Mouse (Mus musculus): Measurements from ENCODE around the gene Chst3. TPM values are rescaled to one million over a fixed set of nuclear protein-coding genes. Genes with fewer than 3 reads are reported as not detected.
"Not testable (repeated sequence)": the region's sequence is repeated elsewhere in the genome, so short reads cannot be mapped to it uniquely, and the experiment has no call there.

Gene Chst3
- total RNA-seq, 2 experiments from 2014 or later, result 0.84 to 0.99 TPM

DNA sequence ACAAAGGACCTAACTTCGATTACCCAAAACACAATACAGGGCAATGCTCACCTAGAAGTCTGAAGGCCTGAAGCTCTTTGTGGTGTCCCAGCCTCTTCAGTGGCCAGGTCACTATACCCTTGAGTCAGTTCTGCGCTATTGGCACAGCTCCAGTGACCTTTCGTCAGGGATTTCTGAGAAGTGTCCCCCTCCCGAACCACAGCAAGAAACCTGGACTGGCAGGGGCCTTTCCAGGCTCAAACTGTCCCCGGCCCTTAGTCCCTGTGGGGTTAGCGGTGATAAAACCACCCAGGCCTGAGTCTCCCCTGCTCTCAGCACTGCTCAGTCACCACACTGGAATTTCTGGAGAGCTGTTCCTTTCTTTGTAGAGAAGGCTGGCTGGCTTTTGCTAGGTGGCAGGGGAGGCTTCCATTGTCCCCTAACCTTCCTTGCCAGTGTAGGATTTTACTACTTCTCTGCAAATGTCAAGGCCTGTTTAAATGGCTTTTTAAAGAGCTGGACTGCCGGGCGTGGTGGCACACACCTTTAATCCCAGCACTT is 11.8 kb downstream of the Chst3 start:
- no peak for DNase-seq (ENCODE audit: low spot score)
- intact Hi-C loops (cut with DNase I), result no loop called here

GRCm38 (mm10) chr10:60205601-60206241 is 13.3 kb downstream of the Chst3 start:
- no peak for DNase-seq (ENCODE audit: low spot score)
- intact Hi-C loops (cut with DNase I), result no loop called here

DNA sequence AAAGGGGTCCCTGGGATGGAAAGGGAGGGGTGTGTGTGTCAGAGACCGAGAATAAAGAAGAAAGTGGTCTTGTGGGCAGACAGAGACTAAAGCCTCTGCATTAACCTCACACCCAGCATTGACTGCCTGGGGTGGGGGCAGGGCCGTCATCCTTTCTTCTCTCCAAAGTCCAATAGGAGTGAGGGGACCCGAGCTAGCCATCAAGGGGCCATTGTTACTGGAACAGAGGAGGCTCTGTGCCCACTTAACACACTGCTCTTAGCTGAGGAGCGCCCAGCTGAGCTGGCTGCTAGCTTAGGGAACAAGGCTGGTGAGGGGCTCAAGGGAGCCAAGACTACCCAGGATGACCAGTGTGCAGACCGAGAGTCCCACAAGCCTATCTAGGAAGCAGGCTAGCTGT is 16.3 kb downstream of the Chst3 start:
- intact Hi-C loops (cut with DNase I), result no loop called here
- DNase-seq (ENCODE audit: low spot score), result no peak

DNA sequence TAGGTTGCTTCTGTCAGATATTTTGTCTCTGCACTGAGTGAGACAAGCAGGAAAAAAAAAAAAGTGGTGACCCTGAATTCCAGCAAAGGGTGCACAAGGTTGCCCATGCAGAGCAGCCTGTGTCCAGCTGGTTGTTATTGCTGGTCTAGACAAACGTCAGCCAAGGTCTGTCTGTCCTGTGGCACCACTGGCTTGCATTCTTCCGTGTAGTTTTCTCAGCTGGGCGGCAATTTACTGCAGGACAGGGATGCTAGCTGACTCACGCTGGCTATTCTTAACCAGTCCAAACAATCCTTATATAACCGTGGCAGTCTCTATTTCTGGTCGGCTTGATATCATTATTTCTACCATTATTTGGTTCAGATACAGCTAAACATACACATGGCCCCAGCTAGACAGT is 18.1 kb downstream of the Chst3 start:
- DNase-seq (ENCODE audit: low spot score), result no peak
- intact Hi-C loops (cut with DNase I), result no loop called here

DNA sequence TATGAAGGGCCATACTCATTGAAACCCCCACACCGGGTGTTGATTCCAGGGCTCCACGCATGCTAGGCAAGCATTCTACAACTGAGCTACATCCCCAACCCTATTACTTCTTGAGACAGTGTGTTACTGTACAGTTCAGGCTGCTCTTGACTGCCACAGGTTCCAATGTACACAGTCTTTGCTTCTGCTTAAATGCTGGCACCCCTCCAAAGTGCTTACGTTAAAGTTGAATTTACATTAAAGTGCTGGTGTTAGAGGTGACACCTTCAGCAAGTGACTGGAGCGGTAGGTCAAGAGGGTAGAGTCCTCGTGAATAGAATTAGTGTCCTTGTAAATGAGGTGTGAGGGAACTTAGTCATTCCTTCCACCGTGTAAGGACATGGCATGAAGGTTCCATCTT is 19.7 kb downstream of the Chst3 start:
- intact Hi-C loops (cut with DNase I), result no loop called here

GRCm38 (mm10) chr10:60197406-60197821 is 21.6 kb downstream of the Chst3 start:
- DNase-seq (ENCODE audit: low spot score), result no peak
- intact Hi-C loops (cut with DNase I), result no loop called here

More for the DNA sequence above, 19.7 kb downstream of the Chst3 start:
- DNase-seq (ENCODE audit: low spot score), result no peak

- intact Hi-C loops (cut with DNase I), result no loop called here
- DNase-seq (ENCODE audit: low spot score), result no peak
Observed at GRCm38 (mm10) chr10:60196971-60197370, 22.1 kb downstream of the Chst3 start.

DNA sequence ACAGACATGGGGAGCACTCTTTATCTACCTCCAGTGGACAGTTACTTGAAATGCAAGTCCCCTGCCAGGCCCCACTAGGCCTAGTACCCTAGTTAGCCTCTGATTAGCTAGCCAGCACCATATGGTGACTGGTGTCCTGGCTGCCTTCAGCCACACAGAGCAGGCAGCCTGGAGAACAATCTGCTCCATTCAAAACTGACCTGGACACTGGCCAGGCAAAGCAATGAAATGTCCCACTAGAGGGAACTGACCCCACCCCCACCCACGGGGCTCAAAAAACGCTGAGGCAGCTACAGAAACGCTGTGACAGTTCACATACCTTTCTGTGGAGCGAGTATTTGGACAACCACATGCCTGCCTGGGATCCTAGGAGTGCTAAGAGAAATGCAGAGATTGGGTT is 24.0 kb downstream of the Chst3 start:
- no peak for DNase-seq (ENCODE audit: low spot score)
- intact Hi-C loops (cut with DNase I), result no loop called here

DNA sequence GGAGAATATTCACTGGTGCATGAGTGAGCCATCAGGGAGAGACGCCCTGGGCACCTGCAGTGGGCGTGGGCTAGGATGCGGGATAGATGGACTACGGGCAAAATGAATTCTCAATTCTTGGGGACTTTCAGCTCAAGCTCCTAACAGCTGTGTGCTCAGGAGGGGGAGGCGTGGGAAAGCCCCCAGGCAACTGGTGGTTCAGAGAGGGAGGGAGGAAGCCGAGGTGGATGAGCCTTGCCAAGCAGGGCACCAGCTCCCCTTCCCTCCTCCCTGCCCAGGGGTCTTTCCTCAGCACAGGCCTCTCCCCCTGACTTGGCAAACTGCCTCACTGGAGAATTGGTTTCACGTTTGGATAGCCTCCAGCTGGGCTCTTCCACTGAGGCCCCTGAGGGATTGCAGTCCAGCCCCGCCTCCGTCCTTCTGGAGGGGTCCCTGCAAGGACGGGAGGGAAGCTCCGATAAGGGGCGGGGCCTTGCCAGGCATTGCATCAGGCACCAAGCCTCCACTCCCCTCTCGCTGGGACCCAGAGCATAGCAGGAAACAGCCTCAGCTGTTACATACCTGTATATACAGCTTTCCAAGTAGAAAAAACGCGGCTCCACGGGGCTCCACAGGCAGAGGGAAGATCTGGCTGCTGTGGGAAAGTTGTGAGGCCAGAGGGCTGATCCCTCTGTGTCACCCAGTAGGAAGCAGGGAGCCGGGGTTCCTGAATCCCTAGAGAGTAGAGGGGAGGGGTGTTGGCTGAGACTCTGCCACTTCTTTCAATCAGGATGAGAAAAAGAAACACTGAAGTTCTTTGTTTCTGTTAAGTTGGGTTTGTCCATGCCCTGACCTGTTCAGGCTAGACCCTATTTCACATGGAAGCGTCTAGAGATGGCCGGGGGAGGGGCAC is 25.3 kb downstream of the Chst3 start:
- intact Hi-C loops (cut with DNase I), result no loop called here
- DNase-seq (ENCODE audit: low spot score), result no peak

- intact Hi-C loops (cut with DNase I), result loop anchor here (1.0 to 2.0 kb wide), 2 partner anchors 43 to 46 kb away; no protein-coding TSS in a partner anchor
- no peak for DNase-seq (ENCODE audit: low spot score)
Observed at GRCm38 (mm10) chr10:60191796-60192195, 27.3 kb downstream of the Chst3 start.

- no peak for DNase-seq (ENCODE audit: low spot score)
- intact Hi-C loops (cut with DNase I), result loop anchor here (2.0 kb wide), 1 partner anchor 41 kb away; no protein-coding TSS in a partner anchor
Observed at GRCm38 (mm10) chr10:60189534-60190186, 29.4 kb downstream of the Chst3 start.

GRCm38 (mm10) chr10:60186191-60186945 is 32.7 kb downstream of the Chst3 start:
- no peak for DNase-seq (ENCODE audit: low spot score)

GRCm38 (mm10) chr10:60185023-60185709 is 33.9 kb downstream of the Chst3 start:
- DNase-seq (ENCODE audit: low spot score), result no peak
- intact Hi-C loops (cut with DNase I), result no loop called here

More at GRCm38 (mm10) chr10:60186191-60186945, 32.7 kb downstream of the Chst3 start:
- intact Hi-C loops (cut with DNase I), result no loop called here

DNA sequence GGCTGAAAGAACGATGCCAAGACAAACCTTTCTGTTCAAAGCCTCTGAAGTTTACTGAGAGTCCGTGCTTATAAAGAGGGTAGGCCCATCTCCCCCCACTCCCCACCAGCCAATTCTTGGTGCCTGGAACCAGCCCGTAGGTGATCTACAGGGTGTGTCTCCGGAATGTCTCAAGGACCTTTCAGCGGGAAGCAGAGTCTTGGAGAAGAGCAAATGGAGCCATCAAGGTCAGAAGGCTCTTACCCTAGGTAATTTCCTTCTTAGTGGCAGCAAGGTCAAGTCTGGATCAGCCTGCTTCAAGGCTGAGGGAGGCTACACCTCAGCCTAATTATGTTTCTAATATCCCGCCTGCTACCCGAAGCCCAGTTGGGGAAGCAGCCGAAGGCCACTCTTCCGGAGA is 43.8 kb downstream of the Chst3 start:
- intact Hi-C loops (cut with DNase I); DNase-seq (ENCODE audit: low spot score): not testable (repeated sequence)

GRCm38 (mm10) chr10:60174506-60174905 is 44.6 kb downstream of the Chst3 start:
- intact Hi-C loops (cut with DNase I), result no loop called here
- no peak for DNase-seq (ENCODE audit: low spot score)

DNA sequence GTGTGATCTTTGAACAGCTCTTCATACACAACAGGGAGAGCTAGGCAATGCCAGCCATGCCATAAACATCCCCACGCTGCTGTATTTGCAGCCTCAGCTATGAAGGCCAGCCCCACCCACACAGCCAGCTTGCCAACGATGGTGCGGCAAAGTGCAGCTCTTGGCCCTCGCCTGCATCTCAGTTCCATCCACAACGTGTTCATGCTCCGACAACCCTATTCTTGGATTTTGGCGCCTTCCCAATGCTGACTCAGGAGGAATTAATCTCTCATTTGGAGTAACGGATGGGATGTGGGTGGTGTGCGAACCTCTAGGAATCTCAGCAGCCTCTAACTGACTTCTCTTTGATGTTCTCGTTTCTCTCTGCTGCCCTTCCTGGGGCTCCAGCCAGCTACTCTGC is 46.0 kb downstream of the Chst3 start:
- intact Hi-C loops (cut with DNase I), result no loop called here
- no peak for DNase-seq (ENCODE audit: low spot score)

GRCm38 (mm10) chr10:60172306-60172705 is 46.8 kb downstream of the Chst3 start:
- DNase-seq (ENCODE audit: low spot score), result no peak
- intact Hi-C loops (cut with DNase I), result no loop called here

DNA sequence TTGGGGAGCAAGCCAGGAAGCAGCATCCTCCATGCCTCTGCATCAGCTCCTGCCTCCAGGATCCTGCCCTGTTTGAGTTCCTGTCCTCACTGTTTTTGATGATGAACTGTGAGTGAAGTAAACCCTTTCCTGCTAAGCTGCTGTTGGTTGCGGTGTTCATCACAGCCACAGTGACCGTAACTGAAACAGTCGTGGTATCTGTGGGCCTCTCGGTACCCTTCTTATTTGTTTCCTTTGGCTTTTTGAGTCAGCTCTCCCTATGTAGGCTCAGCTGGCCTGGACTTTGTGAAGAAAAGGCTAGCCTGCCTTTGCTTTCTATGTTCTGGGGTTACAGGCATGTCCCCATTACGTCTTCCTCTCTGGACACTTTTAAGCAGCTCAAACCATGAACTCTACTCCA is 47.7 kb downstream of the Chst3 start:
- intact Hi-C loops (cut with DNase I), result no loop called here
- no peak for DNase-seq (ENCODE audit: low spot score)
